Mouse (Mus musculus) cerebellum, adult (tissue): Measurements from ENCODE around the gene Aip.

Experiments used
- ATAC-seq: cut with Nextera tagmentation; 2 replicates; pipeline ENCODE4 v1.9.2; 2017; ENCODE audit warnings: mild to moderate bottlenecking, moderate library complexity, mixed read lengths; ENCODE audit not compliant: insufficient number of reproducible peaks, low FRiP score, low TSS enrichment

Gene Aip

GRCm38 (mm10) chr19:4125741-4126696 lies at the start of gene Aip:
Gene Aip, minus strand, starts transcription at chr19:4125858.
- ATAC-seq = peak; percentile 87

- no peak for ATAC-seq
Measured at GRCm38 (mm10) chr19:4172925-4173324, 47.3 kb upstream of the Aip start.

- ATAC-seq = no peak
Measured at GRCm38 (mm10) chr19:4171393-4172290, 46.0 kb upstream of the Aip start.

GRCm38 (mm10) chr19:4170723-4171392 lies 45.2 kb upstream of the Aip start:
- no peak for ATAC-seq

- ATAC-seq = peak; percentile 34; the same call in 1 of the 2 replicates
Measured at GRCm38 (mm10) chr19:4169810-4170209, 44.2 kb upstream of the Aip start.

GRCm38 (mm10) chr19:4169378-4169784 lies 43.7 kb upstream of the Aip start:
- ATAC-seq = peak; percentile 74

GRCm38 (mm10) chr19:4166678-4167476 lies 41.2 kb upstream of the Aip start:
- ATAC-seq = no peak

- ATAC-seq = no peak
Measured at GRCm38 (mm10) chr19:4164721-4165120, 39.1 kb upstream of the Aip start.

- no peak for ATAC-seq
Measured at GRCm38 (mm10) chr19:4164100-4164499, 38.4 kb upstream of the Aip start.

- no peak for ATAC-seq
Measured at GRCm38 (mm10) chr19:4163543-4163887, 37.9 kb upstream of the Aip start.

GRCm38 (mm10) chr19:4162646-4163542 lies 37.2 kb upstream of the Aip start, which contains the start of gene Rps6kb2:
Gene Rps6kb2, minus strand, starts transcription at chr19:4163354.
- peak; percentile 83 for ATAC-seq

- ATAC-seq = no peak
Measured at GRCm38 (mm10) chr19:4159049-4159448, 33.4 kb upstream of the Aip start.

GRCm38 (mm10) chr19:4156771-4157170 lies 31.1 kb upstream of the Aip start:
- ATAC-seq = no peak

GRCm38 (mm10) chr19:4156073-4156579 lies 30.5 kb upstream of the Aip start:
- no peak for ATAC-seq

GRCm38 (mm10) chr19:4155223-4156072 lies 29.8 kb upstream of the Aip start:
- ATAC-seq = no peak

GRCm38 (mm10) chr19:4154437-4155222 lies 29.0 kb upstream of the Aip start:
- no peak for ATAC-seq

- peak; percentile 54; the same call in 1 of the 2 replicates for ATAC-seq
Measured at GRCm38 (mm10) chr19:4153232-4153654, 27.6 kb upstream of the Aip start, which contains the start of gene Ptprcap. Gene Ptprcap, plus strand, starts transcription at chr19:4153604.
